Mouse (Mus musculus): Measurements from ENCODE around the gene 4930402F06Rik. TPM values are rescaled to one million over a fixed set of nuclear protein-coding genes. Genes with fewer than 3 reads are reported as not detected.

Gene 4930402F06Rik
- polyA plus RNA-seq, 2 experiments = not detected

DNA sequence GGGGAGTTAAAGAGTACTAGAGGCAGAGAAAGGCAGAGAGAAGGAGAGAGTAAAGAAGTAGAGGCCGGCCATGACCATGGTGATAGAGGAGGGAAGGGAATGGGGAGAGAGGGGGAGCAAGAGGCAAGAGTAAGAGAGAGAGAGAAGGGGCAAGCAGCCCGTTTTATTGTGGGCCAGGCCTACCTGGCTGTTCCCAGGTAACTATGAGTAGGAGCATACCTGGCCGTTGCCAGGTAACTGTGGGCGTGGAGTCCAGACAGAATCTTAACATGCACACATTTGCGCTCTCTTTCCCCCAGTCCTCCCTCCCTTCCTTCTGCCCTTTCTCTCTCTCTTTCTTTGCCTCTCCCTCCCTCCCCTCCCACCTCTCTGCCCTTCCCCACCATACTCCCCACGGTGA, 10.3 kb upstream of the 4930402F06Rik start:
- 84% methylated on average over 6 of the region's 6 CpGs for WGBS (ENCODE audit: insufficient replicate concordance)
- no peak for ATAC-seq (ENCODE audit: insufficient read depth)

DNA sequence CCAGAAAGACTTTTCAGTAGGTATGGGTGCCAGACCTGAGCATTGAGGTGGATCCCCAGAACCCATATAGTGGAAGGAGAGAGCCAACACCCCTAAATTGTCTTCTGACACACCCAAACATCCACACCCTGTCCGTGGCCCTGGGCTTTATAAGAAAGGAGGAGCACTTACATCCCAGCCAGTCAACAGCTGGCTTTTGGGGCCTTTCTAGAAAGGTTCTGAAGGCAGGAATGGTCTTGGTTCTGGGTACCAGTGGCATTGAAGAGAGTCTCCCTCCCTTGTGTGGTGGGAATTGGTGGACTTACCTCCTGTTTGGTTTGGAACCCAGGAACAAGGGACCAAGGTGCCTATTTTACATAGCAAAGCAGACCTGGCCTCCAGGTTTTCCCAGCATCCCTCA, 9.6 kb upstream of the 4930402F06Rik start:
- WGBS (ENCODE audit: insufficient replicate concordance) = 29% methylated on average over 1 of the region's 1 CpGs
- H3K4me3 ChIP-seq (ENCODE audit: insufficient read depth in 1 of 2, low read depth in 2 of 2, low read length in 2 of 2) = no peak overlapping the region
- no peak overlapping the region for H3K27ac ChIP-seq
- TF ChIP-seq EP300 (IDR thresholded peaks at IDR 0.05; ENCODE audit: low read depth) (no peak), CTCF (IDR thresholded peaks at IDR 0.05; ENCODE audit: low read depth) (no peak)
- peaks cover 0 to 2% of the 10 kb centered on the region in 2 experiments; a peak in 1 of 4 replicates for H3K4me1 ChIP-seq (replicated peaks; ENCODE audit: control insufficient read depth in 2 of 2, insufficient read depth in 2 of 2, low read length in 1 of 2)
- H3K27me3 ChIP-seq (ENCODE audit: control insufficient read depth, insufficient read depth, low read length) = no peaks in the 10 kb centered on the region
- peaks cover 5% of the 10 kb centered on the region for H3K36me3 ChIP-seq (replicated peaks; ENCODE audit: control insufficient read depth, insufficient read depth, low read depth)
- ATAC-seq (ENCODE audit: insufficient read depth) = no peak
- no peak overlapping the region for H3K4me2 ChIP-seq (ENCODE audit: low read depth)
- DNase-seq (ENCODE audit: low read depth in 3 of 3, low spot score in 3 of 3) = no peak
- no peak overlapping the region for H3K9ac ChIP-seq (replicated peaks)
- H3K9me3 ChIP-seq (ENCODE audit: control insufficient read depth, low read length) = no peaks in the 10 kb centered on the region

More for the DNA sequence above, 10.3 kb upstream of the 4930402F06Rik start:
- no peak for DNase-seq (ENCODE audit: low read depth in 3 of 3, low spot score in 3 of 3)
- Histone ChIP-seq H3K9me3 (ENCODE audit: control insufficient read depth, low read length) (no peaks in the 10 kb centered on the region), H3K9ac (replicated peaks) (no peak overlapping the region), H3K4me3 (ENCODE audit: insufficient read depth in 1 of 2, low read depth in 2 of 2, low read length in 2 of 2) (no peak overlapping the region), H3K4me1 (replicated peaks; ENCODE audit: control insufficient read depth in 2 of 2, insufficient read depth in 2 of 2, low read length in 1 of 2) (peaks cover 0 to 2% of the 10 kb centered on the region in 2 experiments; a peak in 1 of 4 replicates), H3K36me3 (replicated peaks; ENCODE audit: control insufficient read depth, insufficient read depth, low read depth) (peaks cover 4% of the 10 kb centered on the region), H3K27me3 (ENCODE audit: control insufficient read depth, insufficient read depth, low read length) (no peaks in the 10 kb centered on the region), H3K4me2 (ENCODE audit: low read depth) (no peak overlapping the region), H3K27ac (no peak overlapping the region)
- TF ChIP-seq EP300 (IDR thresholded peaks at IDR 0.05; ENCODE audit: low read depth) (no peak), CTCF (IDR thresholded peaks at IDR 0.05; ENCODE audit: low read depth) (no peak)

DNA sequence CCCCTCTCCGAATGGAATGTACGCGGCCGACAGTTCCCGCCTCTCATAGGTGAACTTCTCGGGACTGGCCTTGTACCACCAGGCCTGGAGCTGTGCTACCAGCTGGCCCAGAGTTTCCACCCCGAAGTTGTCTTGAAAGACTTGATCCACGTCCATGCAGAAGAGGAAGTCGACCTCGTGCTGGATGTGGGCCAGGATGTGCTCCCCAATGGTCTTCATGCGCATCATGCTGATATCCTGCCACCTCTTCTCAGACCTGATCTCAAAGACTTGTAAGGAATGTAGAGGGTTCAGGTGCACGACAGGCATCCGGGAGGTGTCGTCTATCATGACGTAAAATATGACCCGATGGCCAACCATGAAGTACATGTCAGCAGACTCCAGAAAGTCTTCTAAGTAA, 5.4 kb upstream of the 4930402F06Rik start:
- Histone ChIP-seq H3K27me3 (ENCODE audit: control insufficient read depth, insufficient read depth, low read length) (no peaks in the 10 kb centered on the region), H3K27ac (no peak overlapping the region), H3K9me3 (ENCODE audit: control insufficient read depth, low read length) (no peaks in the 10 kb centered on the region), H3K4me1 (replicated peaks; ENCODE audit: control insufficient read depth in 2 of 2, insufficient read depth in 2 of 2, low read length in 1 of 2) (no peaks in the 10 kb centered on the region), H3K36me3 (replicated peaks; ENCODE audit: control insufficient read depth, insufficient read depth, low read depth) (peaks cover 5% of the 10 kb centered on the region; the same call in 1 of the 2 replicates), H3K9ac (replicated peaks) (no peak overlapping the region), H3K4me2 (ENCODE audit: low read depth) (no peak overlapping the region), H3K4me3 (ENCODE audit: insufficient read depth in 1 of 2, low read depth in 2 of 2, low read length in 2 of 2) (no peak overlapping the region)
- DNase-seq (ENCODE audit: low read depth in 3 of 3, low spot score in 3 of 3) (no peak), ATAC-seq (ENCODE audit: insufficient read depth) (no peak)
- 81% methylated on average over 16 of the region's 16 CpGs for WGBS (ENCODE audit: insufficient replicate concordance)
- no peak for TF ChIP-seq CTCF (IDR thresholded peaks at IDR 0.05; ENCODE audit: low read depth)
- TF ChIP-seq EP300 (IDR thresholded peaks at IDR 0.05; ENCODE audit: low read depth) = no peak

DNA sequence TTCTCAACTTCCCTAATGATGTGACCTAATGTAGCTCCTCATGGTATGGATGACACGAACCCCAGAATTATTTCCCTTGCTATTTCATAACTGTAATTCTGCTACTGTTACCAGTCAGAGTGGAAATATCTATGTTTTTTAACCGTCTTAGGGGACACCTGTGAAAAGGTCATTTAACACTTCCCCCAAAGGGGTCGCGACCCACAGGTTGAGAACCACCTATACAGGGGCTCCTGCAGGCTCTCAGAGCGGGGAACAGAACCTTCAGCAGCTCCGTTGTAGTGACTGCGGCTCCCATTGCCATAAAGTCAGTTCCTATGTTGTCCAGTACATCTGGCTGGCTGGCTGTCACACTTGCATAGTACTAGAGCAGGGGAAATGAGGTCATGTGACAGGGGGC, 3.8 kb upstream of the 4930402F06Rik start:
- WGBS (ENCODE audit: insufficient replicate concordance) = 76% methylated on average over 7 of the region's 7 CpGs
- ATAC-seq (ENCODE audit: insufficient read depth) (no peak), DNase-seq (ENCODE audit: low read depth in 3 of 3, low spot score in 3 of 3) (no peak)
- H3K9ac ChIP-seq (replicated peaks) = no peak overlapping the region
- H3K4me1 ChIP-seq (replicated peaks; ENCODE audit: control insufficient read depth in 2 of 2, insufficient read depth in 2 of 2, low read length in 1 of 2) = no peaks in the 10 kb centered on the region
- no peak overlapping the region for H3K4me2 ChIP-seq (ENCODE audit: low read depth)
- H3K27me3 ChIP-seq (ENCODE audit: control insufficient read depth, insufficient read depth, low read length) = no peaks in the 10 kb centered on the region
- H3K4me3 ChIP-seq (ENCODE audit: insufficient read depth in 1 of 2, low read depth in 2 of 2, low read length in 2 of 2) = no peak overlapping the region
- no peak overlapping the region for H3K27ac ChIP-seq
- no peaks in the 10 kb centered on the region for H3K9me3 ChIP-seq (ENCODE audit: control insufficient read depth, low read length)
- no peak for TF ChIP-seq EP300 (IDR thresholded peaks at IDR 0.05; ENCODE audit: low read depth)
- no peak for TF ChIP-seq CTCF (IDR thresholded peaks at IDR 0.05; ENCODE audit: low read depth)
- peaks cover 5% of the 10 kb centered on the region; the same call in 1 of the 2 replicates for H3K36me3 ChIP-seq (replicated peaks; ENCODE audit: control insufficient read depth, insufficient read depth, low read depth)

DNA sequence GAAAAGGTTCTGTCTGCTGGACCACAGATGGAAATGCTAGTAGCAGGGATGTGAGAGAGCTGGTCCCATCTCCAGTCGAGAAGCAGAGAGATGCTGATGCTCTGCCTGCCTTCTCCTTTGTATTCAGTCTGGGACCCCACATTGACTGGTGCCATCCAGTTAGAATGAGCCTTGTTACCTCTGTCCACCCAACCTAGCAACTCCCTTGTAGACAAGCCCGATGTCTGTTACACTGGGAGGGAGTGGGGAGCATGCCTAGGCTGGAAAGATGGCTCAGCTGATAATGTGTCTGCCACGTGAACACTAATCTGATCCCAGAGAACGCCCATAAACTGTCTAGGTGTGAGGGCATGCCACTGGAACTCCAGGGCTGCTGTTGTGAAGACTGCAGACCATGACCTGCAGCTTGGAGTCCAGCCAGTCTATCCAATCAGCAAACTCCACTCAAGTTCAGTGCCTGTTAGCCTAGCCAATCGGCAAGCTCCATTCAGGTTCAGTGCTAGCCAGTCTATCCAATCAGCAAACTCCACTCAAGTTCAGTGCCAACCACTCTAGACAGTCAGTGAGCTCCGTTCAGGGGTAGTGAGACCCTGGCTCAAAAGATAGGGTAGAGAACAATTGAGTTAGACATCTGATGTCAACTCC, 1.3 kb upstream of the 4930402F06Rik start:
- H3K36me3 ChIP-seq (replicated peaks; ENCODE audit: control insufficient read depth, insufficient read depth, low read depth) = peaks cover 5% of the 10 kb centered on the region; the same call in 1 of the 2 replicates
- no peaks in the 10 kb centered on the region for H3K9me3 ChIP-seq (ENCODE audit: control insufficient read depth, low read length)
- H3K9ac ChIP-seq (replicated peaks) = no peak overlapping the region
- H3K4me1 ChIP-seq (replicated peaks; ENCODE audit: control insufficient read depth in 2 of 2, insufficient read depth in 2 of 2, low read length in 1 of 2) = no peaks in the 10 kb centered on the region
- no peak overlapping the region for H3K4me2 ChIP-seq (ENCODE audit: low read depth)
- DNase-seq (ENCODE audit: low read depth in 3 of 3, low spot score in 3 of 3) (no peak), ATAC-seq (ENCODE audit: insufficient read depth) (no peak)
- TF ChIP-seq EP300 (IDR thresholded peaks at IDR 0.05; ENCODE audit: low read depth) (no peak), CTCF (IDR thresholded peaks at IDR 0.05; ENCODE audit: low read depth) (no peak)
- no peak overlapping the region for H3K4me3 ChIP-seq (ENCODE audit: insufficient read depth in 1 of 2, low read depth in 2 of 2, low read length in 2 of 2)
- 46% methylated on average over 6 of the region's 6 CpGs for WGBS (ENCODE audit: insufficient replicate concordance)
- H3K27ac ChIP-seq = no peak overlapping the region
- H3K27me3 ChIP-seq (ENCODE audit: control insufficient read depth, insufficient read depth, low read length) = no peaks in the 10 kb centered on the region

Measured in liver, embryonic 14.5 days (tissue).